Mouse (Mus musculus) hindbrain, embryonic 11.5 days (tissue): ENCODE data around the gene Dkk2. TPM values are rescaled to one million over a fixed set of nuclear protein-coding genes. Genes with fewer than 3 reads are reported as not detected.
"Not testable (repeated sequence)": the region's sequence is repeated elsewhere in the genome, so short reads cannot be mapped to it uniquely, and the experiment has no call there.

Experiments used
- ATAC-seq: fragments of 200-750 bp; cut with Nextera tagmentation; 2 replicates; pipeline ENCODE4 v1.8.0; 2017; ENCODE audit warnings: mild to moderate bottlenecking, moderate TSS enrichment, moderate library complexity; ENCODE audit not compliant: low FRiP score
- DNase-seq: peaks from one replicate; pipeline ENCODE4 v3.0.0-alpha.2; 2015; ENCODE audit warnings: low spot score
- H3K27ac ChIP-seq: fragments of 300-500 bp; sonication (generic); 2 replicates; pipeline ENCODE4 v1.5.1; 2014; ENCODE audit warnings: mild to moderate bottlenecking, low read depth, low read length
- H3K27me3 ChIP-seq: fragments of 300-500 bp; sonication (generic); 2 replicates; pipeline ENCODE4 v1.6.1; 2014; ENCODE audit warnings: mild to moderate bottlenecking, low read length, moderate library complexity, mixed read lengths; ENCODE audit not compliant: control insufficient read depth, insufficient read depth
- H3K36me3 ChIP-seq: fragments of 300-500 bp; sonication (generic); 2 replicates; pipeline ENCODE4 v1.6.1; 2014; ENCODE audit warnings: mild to moderate bottlenecking, low read length, moderate library complexity, mixed read lengths; ENCODE audit not compliant: control insufficient read depth, insufficient read depth
- H3K4me1 ChIP-seq: fragments of 300-500 bp; sonication (generic); replicated peaks from 2 replicates; pipeline ENCODE4 v1.6.1; 2014; ENCODE audit warnings: low read length, mixed read lengths; ENCODE audit not compliant: control insufficient read depth, insufficient read depth
- H3K4me2 ChIP-seq: fragments of 300-500 bp; sonication (generic); replicated peaks from 2 replicates; pipeline ENCODE4 v1.6.1; 2014; ENCODE audit warnings: mild to moderate bottlenecking, low read depth, low read length
- H3K4me3 ChIP-seq: fragments of 300-500 bp; sonication (generic); 2 replicates; pipeline ENCODE4 v1.5.1; 2014; ENCODE audit warnings: low read depth, low read length
- H3K9ac ChIP-seq: fragments of 300-500 bp; sonication (generic); 2 replicates; pipeline ENCODE4 v1.6.1; 2014; ENCODE audit warnings: low read depth, low read length
- H3K9me3 ChIP-seq: fragments of 300-500 bp; sonication (generic); 2 replicates; pipeline ENCODE4 v1.6.1; 2016; ENCODE audit warnings: low read length; ENCODE audit not compliant: control insufficient read depth
- WGBS: fragments of 180-500 bp; shearing (Covaris S2); extraction: QIAGEN DNeasy Blood & Tissue Kit; methylation state at CpG from one replicate; pipeline ENCODE4 v1.1.7; 2014; 5-methylcytosine and 5-hydroxymethylcytosine counted together
- polyA plus RNA-seq: library from polyadenylated mRNA; unstranded; fragments of >200 nt; fragmentation: Nextera tagmentation; extraction: Ambion mirVana; gene quantifications from 2 replicates; pipeline ENCODE4 v1.2.1, GENCODE M21; 2014

Gene Dkk2
- 13.0 and 13.5 TPM in 2 replicates for polyA plus RNA-seq

DNA sequence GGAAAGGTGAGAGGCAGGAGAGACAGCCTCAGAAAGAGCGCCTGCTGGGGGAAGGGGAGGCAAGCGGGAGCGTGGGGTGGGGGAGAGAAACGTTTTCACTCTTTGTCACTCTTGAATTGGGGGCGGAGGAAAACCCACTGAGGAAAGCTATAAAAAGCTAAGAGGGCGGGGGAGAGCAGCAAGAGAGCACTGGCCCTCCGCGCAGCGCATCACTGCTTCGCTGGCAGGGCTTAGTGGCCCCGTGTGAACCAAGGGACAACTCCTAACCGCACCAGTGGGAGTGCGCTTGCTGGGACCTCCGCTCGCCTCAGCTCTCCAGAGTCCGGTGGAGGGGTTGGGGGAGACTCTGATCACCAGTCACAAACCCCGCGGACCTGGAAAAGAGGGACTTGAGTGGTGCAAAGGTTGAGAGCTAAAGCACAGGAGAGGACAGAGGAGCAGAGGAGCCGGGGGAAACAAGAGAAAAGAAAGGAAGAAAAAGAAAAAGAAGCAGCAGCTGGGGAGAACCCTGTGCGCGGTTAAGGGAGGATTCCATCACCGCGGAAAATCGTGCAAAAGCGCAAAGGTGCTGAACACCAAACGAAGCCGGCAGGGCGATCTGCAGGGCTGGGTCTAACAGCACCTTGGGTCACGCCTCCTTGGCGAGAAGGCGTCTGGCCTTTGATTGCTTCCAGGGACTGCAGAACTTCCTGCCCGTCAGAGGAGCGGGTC lies at the start of gene Dkk2:
Dkk2 (plus strand) TSS at position 181 of the 711 bp plus-strand sequence.
- peaks cover 7% of the 10 kb centered on the region for H3K4me1 ChIP-seq
- peaks cover 20% of the 10 kb centered on the region for H3K27me3 ChIP-seq
- DNase-seq = peak; percentile 61
- peak within 1 kb of the TSS; percentile 35 for H3K4me3 ChIP-seq
- peak within 1 kb of the TSS; percentile 86 for H3K4me2 ChIP-seq
- H3K9me3 ChIP-seq = no peaks in the 10 kb centered on the region
- no peak within 1 kb of the TSS for H3K27ac ChIP-seq
- under 1% methylated on average over 33 of the region's 33 CpGs for WGBS
- peak within 1 kb of the TSS; percentile 20 for H3K9ac ChIP-seq
- peak; percentile 60 for ATAC-seq
- no peaks in the 10 kb centered on the region for H3K36me3 ChIP-seq

DNA sequence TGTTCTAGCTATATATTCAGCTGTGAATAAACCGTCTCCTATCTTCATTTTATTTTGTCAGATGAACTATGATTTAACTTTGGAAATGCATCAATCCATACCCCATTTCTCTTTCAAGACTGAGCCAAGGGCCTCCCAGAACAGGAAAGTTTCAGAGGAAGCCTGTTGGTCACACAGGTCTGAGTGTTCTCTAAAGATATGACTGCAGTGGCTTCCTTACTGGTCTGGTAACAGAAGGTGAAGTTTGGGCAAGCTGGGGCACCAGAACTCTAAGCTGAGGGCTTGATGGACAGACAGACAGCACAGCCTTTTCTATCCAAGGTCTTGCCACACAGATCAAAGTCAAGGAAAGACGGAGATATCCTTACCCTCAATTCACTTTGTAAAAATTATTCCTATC lies 48.4 kb upstream of the Dkk2 start:
- no peaks in the 10 kb centered on the region for H3K36me3 ChIP-seq
- no peak overlapping the region for H3K4me2 ChIP-seq
- no peak for DNase-seq
- no peaks in the 10 kb centered on the region for H3K9me3 ChIP-seq
- WGBS = 87% methylated on average over 2 of the region's 2 CpGs
- ATAC-seq = no peak
- H3K4me1 ChIP-seq = no peaks in the 10 kb centered on the region
- no peak overlapping the region for H3K27ac ChIP-seq
- no peak overlapping the region for H3K9ac ChIP-seq
- H3K27me3 ChIP-seq = no peaks in the 10 kb centered on the region
- no peak overlapping the region for H3K4me3 ChIP-seq

DNA sequence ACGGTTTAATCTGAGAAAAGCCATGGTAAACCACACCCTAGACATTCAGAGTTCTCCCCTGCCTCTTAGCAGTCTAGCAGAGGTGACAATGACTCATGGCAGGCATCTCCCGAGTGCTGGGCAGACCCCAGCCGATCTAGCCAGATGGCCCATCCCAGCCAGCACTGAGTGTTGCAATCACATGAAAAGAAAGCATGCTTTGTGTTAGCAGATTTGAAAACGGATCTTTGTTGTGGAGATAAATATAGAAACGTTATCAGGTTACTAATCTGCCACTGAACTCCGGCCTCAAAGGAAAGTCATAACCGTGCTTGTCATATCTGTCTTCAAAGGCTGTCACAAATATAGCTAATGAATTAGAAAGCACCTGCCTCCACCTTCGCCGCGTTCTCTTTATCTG lies 47.4 kb upstream of the Dkk2 start:
- Histone ChIP-seq H3K9ac (no peak overlapping the region), H3K4me1 (no peaks in the 10 kb centered on the region), H3K4me2 (no peak overlapping the region), H3K9me3 (no peaks in the 10 kb centered on the region), H3K36me3 (no peaks in the 10 kb centered on the region), H3K27me3 (no peaks in the 10 kb centered on the region), H3K27ac (no peak overlapping the region), H3K4me3 (no peak overlapping the region)
- WGBS = 59% methylated on average over 10 of the region's 10 CpGs
- DNase-seq (no peak), ATAC-seq (no peak)

DNA sequence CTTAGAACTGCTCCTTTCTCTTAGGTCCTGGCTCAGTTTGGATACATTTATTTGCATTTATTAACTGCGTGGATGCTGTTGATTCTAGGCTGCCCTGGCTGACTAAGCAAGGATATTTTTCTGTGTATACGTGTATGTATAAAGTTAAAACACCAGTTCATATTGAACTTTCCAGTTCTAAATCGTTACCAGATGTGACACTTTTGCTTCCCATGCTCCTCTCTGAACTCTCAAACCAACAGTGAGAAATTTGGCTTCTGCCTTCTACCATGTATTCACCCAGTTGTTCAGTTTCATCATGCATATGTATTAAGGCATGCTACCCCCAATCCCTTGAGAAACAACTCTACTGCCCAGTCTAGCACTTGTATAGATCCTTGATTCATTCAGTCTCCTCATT lies 45.0 kb upstream of the Dkk2 start:
- no peaks in the 10 kb centered on the region for H3K36me3 ChIP-seq

DNA sequence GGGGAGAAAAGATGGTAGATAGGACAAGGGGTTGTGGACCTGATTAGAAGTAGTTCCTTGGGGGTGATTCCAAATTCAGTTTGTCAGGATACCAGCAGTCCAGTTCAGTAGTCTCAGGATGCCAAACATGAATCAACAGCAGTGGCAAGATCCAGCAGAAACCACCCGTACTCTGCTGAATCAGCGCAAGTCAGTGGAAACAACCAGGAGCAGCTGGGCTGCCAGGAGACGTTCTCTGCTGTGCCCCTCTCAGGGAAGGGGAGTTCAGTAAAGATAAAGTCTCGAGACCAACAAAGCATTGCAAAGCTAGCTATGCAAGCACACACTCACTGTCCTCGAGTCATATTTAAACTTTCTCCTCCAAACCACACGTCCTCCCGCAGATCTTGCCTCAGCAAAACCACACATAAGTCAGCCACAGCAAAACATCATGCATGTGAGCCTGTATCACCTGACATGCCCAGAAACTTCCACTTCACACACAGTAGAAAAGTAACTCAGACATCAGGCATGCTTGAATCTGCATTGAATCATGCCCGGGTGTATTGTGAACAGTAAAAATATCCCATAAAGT lies 34.1 kb upstream of the Dkk2 start:
- 90% methylated on average over 8 of the region's 8 CpGs for whole genome bisulfite sequencing
- no peak overlapping the region for H3K4me2 ChIP-seq
- H3K9ac ChIP-seq = no peak overlapping the region
- H3K27ac ChIP-seq = no peak overlapping the region
- no peak overlapping the region for H3K4me3 ChIP-seq
- no peaks in the 10 kb centered on the region for H3K9me3 ChIP-seq
- H3K36me3 ChIP-seq = no peaks in the 10 kb centered on the region
- ATAC-seq = no peak
- no peaks in the 10 kb centered on the region for H3K4me1 ChIP-seq
- no peaks in the 10 kb centered on the region for H3K27me3 ChIP-seq
- no peak for DNase-seq

More for the DNA sequence above, 45.0 kb upstream of the Dkk2 start:
- no peaks in the 10 kb centered on the region for H3K9me3 ChIP-seq
- no peak for ATAC-seq
- no peak overlapping the region for H3K4me3 ChIP-seq
- no peak overlapping the region for H3K27ac ChIP-seq
- DNase-seq = no peak
- H3K27me3 ChIP-seq = no peaks in the 10 kb centered on the region
- 77% methylated on average over 3 of the region's 3 CpGs for WGBS
- no peak overlapping the region for H3K9ac ChIP-seq
- H3K4me2 ChIP-seq = no peak overlapping the region
- H3K4me1 ChIP-seq = no peaks in the 10 kb centered on the region

DNA sequence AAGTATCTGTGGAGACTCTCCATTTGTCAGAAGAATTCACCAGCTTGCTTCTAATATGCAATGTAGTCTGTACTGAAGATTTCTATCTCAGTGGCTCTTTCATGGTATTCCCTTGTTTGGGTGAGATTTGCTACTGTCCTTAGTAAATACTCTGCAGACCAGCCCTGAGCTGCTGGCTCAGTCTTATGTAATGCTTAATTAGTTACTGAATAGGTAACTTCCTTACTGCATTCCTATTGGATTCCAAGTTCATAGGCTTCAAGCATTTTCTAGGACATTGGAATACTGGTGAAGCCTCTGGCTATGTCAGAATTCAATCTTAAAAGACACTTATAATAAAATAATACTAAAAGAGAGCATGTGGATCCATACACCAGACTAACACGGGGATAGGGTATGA lies 22.3 kb upstream of the Dkk2 start:
- 62% methylated on average over 1 of the region's 1 CpGs for WGBS
- H3K27me3 ChIP-seq, H3K4me2 ChIP-seq, H3K27ac ChIP-seq, H3K9ac ChIP-seq, H3K4me1 ChIP-seq, H3K9me3 ChIP-seq, H3K4me3 ChIP-seq, ATAC-seq, H3K36me3 ChIP-seq, DNase-seq: not testable (repeated sequence)

DNA sequence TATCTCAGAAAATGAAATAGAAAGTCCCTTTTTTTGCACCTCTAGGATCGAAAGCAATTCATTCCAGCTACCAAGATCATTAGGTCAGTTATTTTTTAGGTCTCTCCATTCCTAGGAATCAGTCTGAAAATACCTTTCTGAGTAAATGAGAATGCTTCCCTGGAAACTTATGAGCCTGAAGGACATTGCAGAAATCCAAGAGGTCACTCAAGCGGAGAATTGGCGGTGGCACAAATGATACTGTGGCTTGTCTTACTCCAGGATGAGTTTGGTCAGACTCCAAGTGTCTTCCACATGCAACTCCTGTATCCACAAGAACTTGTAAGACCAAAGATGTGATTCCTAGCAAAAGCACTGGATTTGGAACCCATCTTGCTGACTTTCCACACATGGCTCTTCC lies 21.7 kb upstream of the Dkk2 start:
- no peak for DNase-seq
- no peaks in the 10 kb centered on the region for H3K9me3 ChIP-seq
- no peak overlapping the region for H3K4me2 ChIP-seq
- H3K9ac ChIP-seq = no peak overlapping the region
- ATAC-seq = no peak
- H3K4me1 ChIP-seq = no peaks in the 10 kb centered on the region
- WGBS = 95% methylated on average over 3 of the region's 3 CpGs
- H3K27me3 ChIP-seq = no peaks in the 10 kb centered on the region
- no peak overlapping the region for H3K27ac ChIP-seq
- no peaks in the 10 kb centered on the region for H3K36me3 ChIP-seq
- H3K4me3 ChIP-seq = no peak overlapping the region

DNA sequence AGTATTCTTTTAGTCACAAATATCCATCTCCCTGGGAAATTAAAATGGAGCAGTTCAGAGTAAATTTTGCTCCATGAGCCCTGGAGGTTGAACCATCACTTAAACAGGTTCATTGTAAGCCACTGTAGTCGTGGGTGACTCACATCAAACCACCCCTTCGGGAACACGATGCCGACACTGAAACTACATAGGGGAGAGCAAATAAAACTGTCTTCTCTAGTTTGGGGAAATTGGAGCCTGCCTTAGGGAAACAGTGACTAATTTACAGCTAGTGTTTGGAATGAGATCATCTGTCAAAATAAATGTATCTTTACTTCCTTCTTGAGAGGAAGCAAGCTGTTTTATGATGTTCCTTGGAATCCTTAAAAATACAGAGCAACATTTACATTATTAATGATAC lies 21.1 kb upstream of the Dkk2 start:
- WGBS = 77% methylated on average over 4 of the region's 4 CpGs
- DNase-seq (no peak), ATAC-seq (no peak)
- Histone ChIP-seq H3K4me3 (no peak overlapping the region), H3K4me2 (no peak overlapping the region), H3K36me3 (no peaks in the 10 kb centered on the region), H3K27ac (no peak overlapping the region), H3K9ac (no peak overlapping the region), H3K9me3 (no peaks in the 10 kb centered on the region), H3K27me3 (no peaks in the 10 kb centered on the region), H3K4me1 (no peaks in the 10 kb centered on the region)

DNA sequence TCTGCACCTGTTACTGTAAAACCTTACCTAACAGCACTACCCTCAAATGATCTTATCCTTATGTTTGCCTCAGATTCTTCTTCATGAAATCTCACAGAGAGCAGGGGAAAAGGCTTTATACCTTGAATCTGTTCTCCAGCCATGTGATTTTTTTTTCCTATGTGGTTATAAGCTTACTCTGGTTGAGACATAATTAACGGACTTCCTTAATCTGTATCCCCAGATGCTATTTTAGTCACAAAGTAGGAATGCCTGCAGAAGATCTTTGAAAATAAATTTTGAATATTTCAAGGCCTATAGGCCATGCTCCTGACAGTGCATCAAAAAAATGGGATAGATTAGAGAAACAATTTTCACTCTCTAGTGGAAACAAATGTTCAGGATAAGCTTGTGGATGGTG lies 20.2 kb upstream of the Dkk2 start:
- WGBS = 92% methylated on average over 1 of the region's 1 CpGs
- no peak overlapping the region for H3K4me3 ChIP-seq
- no peak overlapping the region for H3K27ac ChIP-seq
- no peaks in the 10 kb centered on the region for H3K27me3 ChIP-seq
- ATAC-seq (no peak), DNase-seq (no peak)
- no peaks in the 10 kb centered on the region for H3K4me1 ChIP-seq
- no peak overlapping the region for H3K9ac ChIP-seq
- H3K4me2 ChIP-seq = no peak overlapping the region
- no peaks in the 10 kb centered on the region for H3K36me3 ChIP-seq
- H3K9me3 ChIP-seq = no peaks in the 10 kb centered on the region
